Mouse (Mus musculus) thymus, adult 2 months (tissue): ENCODE data around the gene Il11.

Source experiments
- CTCF ChIP-seq: fragments of 200-500 bp; IDR thresholded peaks from 2 replicates; pipeline ENCODE4 v1.5.1; 2012; ENCODE audit warnings: mild to moderate bottlenecking, control low read depth, low read length, moderate library complexity, borderline replicate concordance; ENCODE audit not compliant: control insufficient read depth, poor library complexity, insufficient read depth; ENCODE audit errors: extremely low read depth
- POLR2A ChIP-seq: fragments of 200-500 bp; IDR thresholded peaks from 2 replicates; pipeline ENCODE4 v1.6.1; 2012; ENCODE audit warnings: mild to moderate bottlenecking, low read length, control low read depth, moderate library complexity; ENCODE audit not compliant: control insufficient read depth, poor library complexity, insufficient read depth; ENCODE audit errors: extremely low read depth

DNA sequence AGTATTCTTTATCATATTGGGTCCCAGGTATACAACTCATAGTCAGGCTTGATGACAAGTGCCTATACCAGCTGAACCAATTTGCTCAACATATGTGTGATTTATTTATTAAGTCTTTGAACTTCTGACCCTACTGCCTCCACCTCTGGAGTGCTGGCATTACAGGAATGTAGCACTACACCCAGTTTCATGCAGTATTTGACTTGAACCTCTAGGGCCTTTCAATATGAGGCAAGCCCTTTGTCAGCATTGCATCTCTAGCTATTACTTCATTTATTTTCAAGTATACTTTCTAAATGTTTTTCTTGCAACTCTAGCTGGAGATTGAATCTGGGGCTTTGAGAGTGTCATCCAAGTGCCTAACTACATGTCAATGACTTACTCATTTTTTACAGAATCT, 19.6 kb upstream of the Il11 start:
- TF ChIP-seq CTCF (no peak), POLR2A (no peak)
